In genomic region chr10:105686876-105687275, GRCm38 (mm10) we compare ENCODE assay signal across 12 mouse cellular contexts.
"Had no signal": no experiment of that assay in that cellular context is flagged by ENCODE, and none has a peak within 500 bp of the region (broad histone marks: within the 10 kb centered on the region; RNA-seq: fewer than 3 reads in every experiment).

No protein-coding gene starts in this region.

- H3K9me3 ChIP-seq: kidney, embryonic 15.5 days; limb, embryonic 10.5 days; lung, embryonic 15.5 days; midbrain, embryonic 13.5 days had no signal

- DNase-seq: kidney, adult 2 months; kidney, postnatal 25 days; right cerebral cortex, adult 18-20 months; right cerebral cortex, postnatal 25 days; thymus, postnatal 4 days had no signal

- H3K27me3 ChIP-seq: kidney, embryonic 15.5 days; liver, embryonic 15.5 days; lung, embryonic 15.5 days; midbrain, embryonic 13.5 days had no signal

- H3K36me3 ChIP-seq: kidney, embryonic 15.5 days; limb, embryonic 10.5 days; liver, embryonic 15.5 days; lung, embryonic 15.5 days; midbrain, embryonic 13.5 days had no signal

- H3K4me3 ChIP-seq: kidney, embryonic 15.5 days; left cerebral cortex, adult 2 months; limb, embryonic 10.5 days; liver, embryonic 15.5 days; lung, embryonic 15.5 days; midbrain, embryonic 13.5 days had no signal

- H3K27ac ChIP-seq: kidney, embryonic 15.5 days; left cerebral cortex, adult 2 months; limb, embryonic 10.5 days; liver, embryonic 15.5 days; lung, embryonic 15.5 days; midbrain, embryonic 13.5 days had no signal

- H3K4me1 ChIP-seq: kidney, embryonic 15.5 days; liver, embryonic 15.5 days; lung, embryonic 15.5 days had no signal

- H3K9ac ChIP-seq: kidney, embryonic 15.5 days; liver, embryonic 15.5 days; lung, embryonic 15.5 days; midbrain, embryonic 13.5 days had no signal

- ATAC-seq: midbrain, embryonic 13.5 days had no signal

- H3K4me2 ChIP-seq: kidney, embryonic 15.5 days; liver, embryonic 11.5 days; liver, embryonic 15.5 days; lung, embryonic 15.5 days; midbrain, embryonic 13.5 days had no signal
